Mouse (Mus musculus) embryonic fibroblast, embryonic 13.5 days (primary cell): Measurements from ENCODE around the gene Pde10a. TPM values are rescaled to one million over a fixed set of nuclear protein-coding genes. Genes with fewer than 3 reads are reported as not detected.

Experiments used
- H3K27ac ChIP-seq: 2 replicates; pipeline ENCODE4 v1.5.1; 2012; ENCODE audit warnings: low read length, control low read depth, inconsistent platforms; ENCODE audit not compliant: insufficient read depth
- H3K4me1 ChIP-seq: 2 replicates; pipeline ENCODE4 v1.6.1; 2011; ENCODE audit warnings: low read length; ENCODE audit not compliant: control insufficient read depth, insufficient read depth
- H3K4me3 ChIP-seq: 2 replicates; pipeline ENCODE4 v1.5.1; 2011; ENCODE audit warnings: mild to moderate bottlenecking, control low read depth, low read length; ENCODE audit not compliant: insufficient read depth
- CTCF ChIP-seq: IDR thresholded peaks from 2 replicates; pipeline ENCODE4 v1.5.1; 2011; ENCODE audit warnings: mild to moderate bottlenecking, control low read depth, low read length, moderate library complexity, borderline replicate concordance; ENCODE audit not compliant: insufficient read depth
- POLR2A ChIP-seq: IDR thresholded peaks from 2 replicates; pipeline ENCODE4 v1.6.1; 2011; ENCODE audit warnings: low read depth, mild to moderate bottlenecking, control low read depth, low read length, moderate library complexity
- polyA plus RNA-seq: library from polyadenylated mRNA; stranded (reverse); fragments of >200 nt; gene quantifications from 2 replicates; pipeline ENCODE4 v1.2.4, GENCODE M21; 2011; ENCODE audit warnings: low read depth; ENCODE audit not compliant: missing spikeins, insufficient read length

Pde10a gene
- polyA plus RNA-seq, 1 experiment = 7.9 TPM

- Histone ChIP-seq H3K4me1 (peaks cover 3% of the 10 kb centered on the region; the same call in 1 of the 2 replicates), H3K27ac (no peak overlapping the region), H3K4me3 (no peak overlapping the region)
- TF ChIP-seq CTCF = no peak
- TF ChIP-seq POLR2A = no peak
Measured at GRCm38 (mm10) chr17:8546366-8546765, 21.2 kb downstream of the Pde10a start.

GRCm38 (mm10) chr17:8548733-8549132, 23.6 kb downstream of the Pde10a start:
- TF ChIP-seq POLR2A = no peak
- TF ChIP-seq CTCF = no peak
- peaks cover 17% of the 10 kb centered on the region for H3K4me1 ChIP-seq
- H3K4me3 ChIP-seq = no peak overlapping the region
- H3K27ac ChIP-seq = no peak overlapping the region

GRCm38 (mm10) chr17:8551641-8552040, 26.5 kb downstream of the Pde10a start:
- TF ChIP-seq POLR2A (no peak), CTCF (no peak)
- H3K4me3 ChIP-seq = no peak overlapping the region
- peaks cover 17% of the 10 kb centered on the region for H3K4me1 ChIP-seq
- H3K27ac ChIP-seq = no peak overlapping the region

- H3K27ac ChIP-seq = no peak overlapping the region; the same call in 1 of the 2 replicates
- H3K4me3 ChIP-seq = no peak overlapping the region
- peaks cover 17% of the 10 kb centered on the region for H3K4me1 ChIP-seq
- TF ChIP-seq POLR2A (no peak), CTCF (no peak)
Measured at GRCm38 (mm10) chr17:8552346-8553035, 27.3 kb downstream of the Pde10a start.

GRCm38 (mm10) chr17:8553601-8554000, 28.4 kb downstream of the Pde10a start:
- Histone ChIP-seq H3K27ac (no peak overlapping the region), H3K4me3 (no peak overlapping the region), H3K4me1 (peaks cover 17% of the 10 kb centered on the region)
- TF ChIP-seq POLR2A (no peak), CTCF (no peak)

GRCm38 (mm10) chr17:8554219-8554618, 29.0 kb downstream of the Pde10a start:
- no peak overlapping the region for H3K27ac ChIP-seq
- TF ChIP-seq CTCF (no peak), POLR2A (no peak)
- H3K4me1 ChIP-seq = peaks cover 17% of the 10 kb centered on the region
- H3K4me3 ChIP-seq = no peak overlapping the region

GRCm38 (mm10) chr17:8555785-8556184, 30.6 kb downstream of the Pde10a start:
- Histone ChIP-seq H3K27ac (no peak overlapping the region), H3K4me1 (peaks cover 17% of the 10 kb centered on the region), H3K4me3 (no peak overlapping the region)
- no peak for TF ChIP-seq CTCF
- no peak for TF ChIP-seq POLR2A

- Histone ChIP-seq H3K4me1 (peaks cover 17% of the 10 kb centered on the region), H3K27ac (no peak overlapping the region)
Measured at GRCm38 (mm10) chr17:8556223-8556622, 31.1 kb downstream of the Pde10a start.

GRCm38 (mm10) chr17:8557926-8558325, 32.8 kb downstream of the Pde10a start:
- H3K4me1 ChIP-seq = peaks cover under 1% of the 10 kb centered on the region; the same call in 1 of the 2 replicates
- H3K4me3 ChIP-seq = no peak overlapping the region
- no peak overlapping the region for H3K27ac ChIP-seq
- TF ChIP-seq POLR2A (no peak), CTCF (no peak)

More at GRCm38 (mm10) chr17:8556223-8556622, 31.1 kb downstream of the Pde10a start:
- no peak overlapping the region for H3K4me3 ChIP-seq
- TF ChIP-seq CTCF = no peak
- no peak for TF ChIP-seq POLR2A

- H3K4me3 ChIP-seq = no peak overlapping the region
- no peak overlapping the region for H3K27ac ChIP-seq
- TF ChIP-seq POLR2A = no peak
- TF ChIP-seq CTCF = no peak
- no peaks in the 10 kb centered on the region for H3K4me1 ChIP-seq
Measured at GRCm38 (mm10) chr17:8562101-8562885, 37.1 kb downstream of the Pde10a start.

GRCm38 (mm10) chr17:8562886-8563280, 37.7 kb downstream of the Pde10a start:
- Histone ChIP-seq H3K27ac (no peak overlapping the region), H3K4me3 (no peak overlapping the region), H3K4me1 (no peaks in the 10 kb centered on the region)
- no peak for TF ChIP-seq CTCF
- no peak for TF ChIP-seq POLR2A
